Mouse (Mus musculus): ENCODE measurements around the gene Zmat5.

Gene Zmat5

DNA sequence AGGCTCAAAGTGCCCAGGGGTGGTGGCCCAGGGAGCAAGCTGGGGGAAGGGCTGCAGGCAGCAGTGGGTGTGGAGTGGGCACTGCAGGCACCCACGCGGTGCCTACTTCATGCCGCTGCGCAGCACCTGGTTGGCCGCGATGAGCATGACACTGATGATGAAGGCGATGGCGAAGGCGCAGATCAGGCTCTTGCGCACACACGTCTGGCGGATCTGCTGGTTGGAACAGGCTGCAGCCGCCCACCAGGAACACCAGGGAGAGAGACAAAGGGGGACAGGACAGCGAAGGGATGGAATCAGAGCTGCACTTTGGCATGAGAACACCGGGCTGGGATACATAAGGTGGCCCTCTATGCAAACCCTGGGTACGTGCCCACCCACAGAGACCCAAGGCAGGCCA lies 34.2 kb downstream of the Zmat5 start:
- peak; percentile 83 for DNase-seq

DNA sequence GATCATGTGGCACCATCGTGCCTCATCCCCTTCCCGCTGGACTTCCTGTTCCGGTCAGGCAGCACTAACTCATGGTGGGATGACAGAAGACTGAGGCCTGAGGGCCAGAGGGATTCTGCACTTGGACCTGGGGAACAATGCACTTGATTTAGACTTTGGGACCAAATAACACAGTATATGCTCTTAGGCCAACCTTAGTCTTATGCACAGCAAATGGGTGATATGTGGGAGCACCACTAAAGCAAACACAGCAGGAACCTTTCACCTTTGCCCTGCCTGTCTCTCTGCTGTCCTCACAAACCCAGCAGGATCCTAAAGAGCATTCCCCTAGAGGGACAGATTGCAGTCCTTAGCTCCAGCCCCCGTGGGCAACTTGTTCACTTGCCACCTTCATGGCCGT lies 36.3 kb downstream of the Zmat5 start:
- no peak for DNase-seq

DNA sequence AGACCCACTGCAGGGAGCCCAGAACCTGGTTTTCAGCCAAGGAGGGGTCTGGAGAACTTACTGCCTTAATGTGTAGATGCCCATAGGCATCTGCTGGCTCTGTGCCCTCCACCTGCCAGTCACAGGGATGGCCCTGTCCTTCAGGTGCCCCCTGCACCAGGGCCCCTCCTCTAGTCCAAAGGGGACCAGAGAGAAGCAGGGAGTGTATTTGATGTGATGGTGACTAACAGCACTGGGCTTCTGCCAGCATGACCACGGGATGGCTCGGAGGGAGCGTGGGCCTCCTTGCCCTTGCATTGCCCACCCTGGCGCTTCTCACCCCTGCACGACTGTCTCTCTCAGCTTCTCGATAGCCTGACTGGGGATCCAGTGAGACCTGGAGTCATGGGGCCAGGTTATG lies 40.2 kb downstream of the Zmat5 start:
- peak; percentile 89 for DNase-seq

DNA sequence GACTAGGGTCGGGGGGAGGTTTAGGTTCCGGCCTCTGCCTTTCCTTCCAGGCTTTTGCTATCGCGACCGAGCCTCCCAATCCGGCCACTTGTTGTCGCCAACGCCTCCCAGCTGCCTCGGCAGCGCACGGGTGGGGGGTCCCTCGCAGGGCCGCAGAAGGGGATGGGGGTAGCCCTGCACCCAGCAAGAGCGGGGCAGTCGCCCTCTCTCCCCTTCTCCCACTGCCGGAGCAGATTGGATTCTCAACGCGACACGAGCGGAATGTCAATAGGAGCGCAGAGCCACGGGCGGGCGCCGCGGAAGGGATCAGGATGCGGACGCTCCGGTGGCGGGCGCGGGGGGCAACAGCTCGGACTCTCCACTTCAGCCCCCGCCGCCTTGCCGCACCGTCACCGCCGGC lies 41.5 kb downstream of the Zmat5 start:
- no peak for DNase-seq

DNA sequence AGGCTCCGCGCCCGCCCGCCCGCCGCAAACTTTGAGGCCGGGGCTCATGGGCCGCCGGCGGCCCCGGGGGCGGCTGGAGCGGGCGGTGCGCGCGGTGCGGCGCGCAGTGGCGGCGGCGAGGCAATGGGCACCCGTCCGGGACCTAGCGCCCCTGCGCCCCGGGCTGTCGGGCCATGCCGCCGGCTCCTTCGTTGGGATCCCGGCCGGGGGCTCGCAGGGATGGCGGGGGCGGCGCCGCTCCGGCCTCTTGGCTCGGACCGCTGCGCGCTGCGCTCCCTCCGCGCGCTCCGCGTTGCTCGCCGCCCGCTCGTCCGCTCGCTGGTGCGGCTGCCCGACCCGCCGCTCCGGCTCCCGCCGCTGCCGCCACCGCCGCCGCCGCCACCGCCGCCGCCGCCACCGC lies 42.3 kb downstream of the Zmat5 start, which contains the start of gene Cabp7:
Gene Cabp7, minus strand, starts transcription at position 46 of the 400 bp plus-strand sequence.
- DNase-seq, result no peak

DNA sequence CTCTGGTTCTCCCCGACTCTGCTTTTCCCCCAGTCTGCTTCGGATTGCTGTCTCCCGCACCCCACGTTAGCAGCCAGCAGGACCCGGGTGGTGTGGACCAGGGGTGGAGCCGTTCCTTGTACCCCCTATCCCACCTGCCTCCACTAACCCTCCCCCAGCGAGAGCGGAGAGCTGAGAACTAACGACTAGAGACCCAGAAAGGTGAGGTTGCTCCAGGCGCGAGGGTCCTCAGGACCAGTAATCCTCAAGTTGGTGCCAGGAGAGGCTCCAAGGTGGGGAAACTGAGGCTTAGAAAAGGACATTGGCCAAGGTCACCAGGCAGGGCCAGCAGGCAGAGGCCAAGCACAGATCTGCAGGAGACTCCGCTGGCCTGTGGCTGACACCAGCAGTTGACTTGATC lies 42.8 kb downstream of the Zmat5 start:
- DNase-seq, result no peak

DNA sequence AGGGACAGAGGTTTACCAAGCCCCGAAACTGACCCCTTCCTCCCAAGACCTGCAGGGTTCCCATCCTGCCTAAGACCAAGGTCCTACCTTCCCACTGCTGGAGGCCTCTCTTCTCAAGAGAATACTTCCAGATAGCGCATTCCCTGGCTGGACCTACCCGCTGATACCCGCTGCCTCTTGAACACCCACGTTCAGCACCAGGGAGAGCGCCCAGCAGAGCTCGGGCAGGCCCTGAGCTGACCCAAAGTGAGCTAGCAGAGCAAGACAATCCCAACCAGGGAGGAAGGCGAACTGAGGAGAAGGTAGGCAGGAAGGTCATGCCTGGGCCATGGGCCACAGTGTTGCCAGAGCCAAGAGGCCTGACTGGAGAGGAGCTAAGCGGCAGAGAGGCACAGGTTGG lies 45.8 kb downstream of the Zmat5 start:
- DNase-seq, result no peak

DNA sequence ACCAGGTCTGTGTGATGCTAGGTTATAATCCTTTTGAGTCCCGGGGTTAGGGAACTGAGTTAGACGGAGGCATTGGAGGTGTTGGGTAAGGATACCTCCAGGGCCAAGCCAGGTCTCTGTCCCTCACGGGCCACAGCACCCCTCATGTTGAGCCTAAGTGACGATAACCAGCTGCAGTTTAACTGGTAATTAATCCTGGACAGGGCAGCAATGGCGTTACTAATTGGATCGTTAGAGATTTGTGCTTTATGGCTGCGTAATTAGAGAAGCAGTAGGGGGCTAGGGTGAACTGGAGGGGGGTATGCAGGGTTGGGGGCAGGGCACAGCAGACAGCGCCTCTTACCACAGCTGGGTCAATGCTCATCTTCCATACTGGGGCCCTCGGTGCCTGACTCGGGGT lies 48.4 kb downstream of the Zmat5 start:
- no peak for DNase-seq

DNA sequence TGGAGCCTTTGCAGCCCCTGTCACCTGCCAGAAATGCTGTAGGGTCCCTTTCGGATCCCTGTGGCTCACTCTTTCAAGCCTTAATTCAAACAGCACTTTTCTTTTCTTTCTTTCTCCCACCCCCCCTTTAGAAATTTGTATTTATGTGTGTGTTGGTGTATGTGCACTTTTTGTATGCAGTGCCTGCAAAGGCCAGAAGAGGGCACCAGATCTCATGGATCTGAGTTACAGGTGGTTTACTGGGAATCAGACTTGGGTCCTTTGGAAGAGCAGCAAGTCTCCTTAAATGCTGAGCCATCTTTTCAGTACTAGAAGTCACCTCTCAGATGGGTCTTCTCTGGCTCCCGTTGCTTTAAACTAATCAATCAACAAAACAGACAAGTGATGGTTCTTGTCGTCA lies 49.6 kb downstream of the Zmat5 start:
- DNase-seq, result no peak

DNA sequence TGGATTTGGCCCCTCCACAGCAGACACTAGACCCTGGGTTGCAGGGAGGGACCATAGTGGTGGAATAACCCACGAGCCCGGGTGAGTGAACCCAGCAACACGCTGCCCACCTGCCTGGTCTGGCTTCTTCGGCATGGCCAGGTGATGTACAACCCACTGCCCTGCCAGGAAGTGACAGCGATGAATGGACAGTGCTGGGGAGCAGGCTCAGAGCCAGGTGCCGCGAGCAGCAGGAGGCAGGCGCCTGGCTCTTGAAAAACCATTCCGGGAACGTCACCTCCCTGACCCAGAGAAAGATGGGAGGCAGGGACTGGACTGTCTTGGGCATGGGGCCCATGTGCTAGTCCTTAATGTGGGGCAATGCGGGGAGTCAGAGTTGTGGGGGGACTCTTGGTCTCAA lies 50.4 kb downstream of the Zmat5 start:
- DNase-seq, result no peak

DNA sequence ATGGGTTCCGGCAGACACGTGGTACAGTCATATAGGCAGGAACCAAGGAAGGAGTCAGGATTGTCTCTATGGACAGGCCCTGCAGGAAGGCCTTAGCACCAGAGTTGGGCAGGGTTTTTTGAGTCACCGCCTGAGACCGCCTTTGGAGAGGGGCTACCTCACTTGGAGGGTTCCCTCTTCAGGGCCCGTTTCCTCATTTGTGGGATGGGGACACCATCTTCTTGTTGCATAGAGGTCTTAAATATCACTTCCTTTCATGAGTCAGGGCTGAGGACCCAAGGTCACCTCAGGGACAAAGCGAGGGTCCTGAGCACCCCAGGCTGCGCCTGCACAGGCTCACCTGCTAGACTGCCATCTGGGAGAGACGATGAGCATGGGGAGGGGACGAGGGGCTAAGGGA lies 52.0 kb downstream of the Zmat5 start:
- DNase-seq, result no peak

DNA sequence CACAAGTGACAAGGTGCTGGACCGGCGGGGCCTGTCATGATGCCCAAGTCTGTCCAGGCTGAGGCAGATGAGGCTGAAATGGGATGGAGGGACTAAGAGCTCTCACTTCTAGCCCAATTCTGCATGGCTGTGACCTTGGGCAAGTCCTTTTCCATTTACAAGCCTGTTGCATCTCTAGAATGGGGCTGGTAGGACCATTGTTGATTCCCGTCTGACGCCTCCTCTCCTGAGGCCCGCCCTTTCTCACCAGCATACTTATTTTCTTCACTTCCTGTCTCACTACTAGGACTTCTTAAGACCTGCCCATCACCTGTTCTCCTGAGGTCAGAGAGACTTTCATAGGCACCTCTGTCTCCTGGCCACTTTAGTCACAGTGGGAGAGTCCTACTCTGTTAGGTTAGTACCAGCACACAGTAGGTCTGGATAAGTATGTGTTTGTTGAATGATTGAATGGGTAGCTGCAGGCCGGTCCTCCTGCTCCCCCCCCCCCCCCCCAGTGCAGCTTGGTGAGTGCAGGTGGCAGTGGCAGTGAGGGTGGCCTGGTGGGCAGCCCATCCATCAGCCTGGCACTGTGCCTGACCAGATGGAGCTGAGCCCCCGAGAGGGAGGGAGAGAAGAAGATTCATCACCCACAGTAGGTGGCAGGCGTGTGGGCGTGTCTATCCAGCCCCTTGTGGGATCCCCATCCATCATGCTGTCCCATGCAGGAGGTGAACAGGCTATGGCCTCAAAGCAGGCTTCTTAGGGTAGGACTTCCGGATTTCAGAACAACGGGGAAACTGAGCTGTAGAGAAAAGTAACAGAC lies 52.7 kb downstream of the Zmat5 start:
- no peak for DNase-seq

DNA sequence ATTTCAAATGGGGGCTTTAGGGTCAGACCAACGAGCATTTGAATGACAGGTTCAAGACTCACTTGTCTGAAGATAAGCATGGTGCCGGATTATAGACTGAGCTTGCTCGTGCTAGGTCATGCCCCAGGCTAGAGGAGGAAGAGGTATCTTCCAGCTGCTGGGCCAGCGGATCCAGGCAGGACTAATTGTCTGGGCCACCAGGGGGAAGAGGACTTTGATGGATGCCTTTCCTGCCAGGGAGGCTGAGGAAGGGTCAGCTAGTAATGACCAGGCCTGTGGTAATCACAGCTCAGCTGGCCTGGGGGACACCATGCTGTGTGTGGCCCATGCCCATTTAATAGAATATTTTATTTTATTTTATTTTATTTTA lies 53.3 kb downstream of the Zmat5 start:
- DNase-seq, result no peak

DNA sequence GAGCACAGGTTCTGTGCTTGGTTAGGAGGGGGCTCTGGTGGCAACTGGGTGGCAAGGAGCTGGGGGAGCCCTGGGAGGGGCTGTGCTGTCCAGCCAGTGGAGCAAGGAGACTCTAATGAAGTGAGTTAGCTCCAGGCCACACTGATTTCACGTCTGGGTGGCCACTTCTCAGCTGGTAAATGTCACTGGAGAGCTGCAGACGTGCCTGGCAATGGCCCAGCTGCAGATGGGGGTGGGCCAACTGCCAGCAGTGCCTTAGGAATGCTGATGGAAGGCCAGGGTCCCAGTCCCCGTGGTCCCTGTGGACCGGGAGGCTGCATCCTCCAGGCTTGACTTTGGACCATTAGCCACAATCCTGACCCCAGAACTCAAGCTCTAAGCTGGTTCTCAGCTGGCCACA lies 56.0 kb downstream of the Zmat5 start:
- peak; percentile 95 for DNase-seq

DNA sequence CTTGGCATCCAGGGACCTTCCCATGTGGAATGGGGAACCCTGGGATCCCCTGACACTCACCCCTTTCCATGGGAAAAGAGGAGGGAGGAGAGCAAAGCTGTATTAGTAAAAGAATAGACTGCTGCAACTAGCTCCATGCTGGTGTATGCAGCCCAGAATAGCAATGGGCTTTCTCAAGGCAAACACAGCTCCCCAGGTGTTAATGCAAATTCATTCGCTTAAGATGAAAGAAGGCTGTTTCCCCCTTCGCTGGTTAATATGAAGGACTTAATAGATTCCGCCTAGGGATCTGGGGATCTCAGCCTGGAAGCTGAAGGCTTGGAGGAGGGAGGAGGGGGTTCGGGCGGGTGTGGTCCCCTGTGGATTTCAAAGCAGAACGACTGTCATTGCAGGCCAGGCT lies 57.5 kb downstream of the Zmat5 start:
- DNase-seq, result no peak

DNA sequence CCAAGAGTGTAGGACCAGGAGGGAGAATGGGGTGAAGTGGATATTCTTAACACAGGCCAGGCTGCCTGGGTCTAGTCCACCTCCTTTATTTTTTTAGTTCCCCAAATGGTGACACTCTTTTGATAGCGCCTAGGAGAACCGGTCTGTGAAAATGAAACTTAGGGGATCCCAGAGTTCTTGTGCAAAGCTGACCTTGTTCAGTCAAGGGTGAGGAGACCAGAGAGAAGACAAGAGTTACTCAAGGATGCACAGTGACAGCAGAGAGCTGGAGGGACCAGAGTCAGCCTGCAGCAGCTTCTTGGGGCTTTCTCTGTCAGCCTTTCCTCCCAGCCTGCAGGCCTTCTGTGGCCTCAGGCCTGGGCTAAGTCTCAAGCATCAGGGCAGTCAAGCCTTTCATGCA lies 58.0 kb downstream of the Zmat5 start:
- DNase-seq, result no peak

DNA sequence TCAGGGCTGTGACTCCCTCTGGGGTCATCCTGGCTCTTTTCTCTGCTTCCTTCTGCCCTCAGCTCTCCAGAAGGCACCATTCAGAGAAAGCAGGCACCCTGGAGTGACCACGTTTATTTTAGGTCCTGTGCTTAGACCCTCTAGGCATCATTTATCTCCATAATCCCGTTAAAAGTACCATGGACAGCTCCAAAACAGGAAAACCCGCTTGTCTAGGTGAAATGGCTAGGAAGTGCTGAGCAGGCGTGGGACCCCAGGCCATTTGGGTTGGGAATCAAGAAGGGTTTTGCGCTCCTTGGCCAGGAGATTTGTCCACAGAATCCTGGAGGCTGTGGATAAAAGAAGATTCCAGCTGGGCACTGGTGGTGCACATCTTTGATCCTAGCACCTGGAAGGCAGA lies 59.2 kb downstream of the Zmat5 start:
- no peak for DNase-seq

DNA sequence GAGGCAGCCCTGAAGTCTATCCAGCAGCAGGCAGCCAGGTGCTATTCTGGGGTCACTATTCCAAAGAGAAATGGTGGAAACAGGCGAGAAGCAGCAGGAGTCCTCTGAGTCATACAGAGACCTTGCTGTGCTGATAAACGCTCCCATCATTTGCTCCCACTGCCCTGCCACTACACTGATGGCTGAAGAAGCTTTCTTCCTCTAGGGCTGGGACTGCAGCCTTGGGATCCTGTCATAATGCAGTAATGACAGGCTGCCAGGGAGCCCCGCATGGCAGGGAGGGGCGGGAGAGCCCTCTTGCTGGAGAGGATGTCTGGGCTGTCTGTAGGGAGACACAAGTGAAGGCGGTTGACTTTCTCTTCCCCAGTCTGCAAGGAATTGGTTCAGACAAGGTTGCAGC lies 60.0 kb downstream of the Zmat5 start:
- no peak for DNase-seq

DNA sequence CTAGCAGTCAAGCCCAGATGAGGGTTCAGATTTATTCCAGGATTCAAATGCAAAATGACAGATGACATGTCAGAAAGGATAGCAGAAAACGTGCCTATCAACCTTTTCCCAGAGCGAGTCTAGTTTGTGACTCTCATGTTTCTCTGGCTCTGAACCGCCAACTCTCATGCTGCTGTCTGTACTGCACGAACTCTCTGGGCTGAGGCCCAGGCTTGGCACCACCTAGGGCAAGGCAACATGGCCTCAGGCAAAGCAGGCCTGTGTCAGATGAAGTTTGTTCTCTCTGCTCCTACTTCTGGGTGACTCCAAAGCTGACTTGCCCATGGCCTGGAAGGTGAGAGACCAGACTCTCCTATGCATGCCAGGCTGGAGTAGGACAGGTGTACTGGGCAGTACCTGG lies 63.9 kb downstream of the Zmat5 start:
- no peak for DNase-seq

DNA sequence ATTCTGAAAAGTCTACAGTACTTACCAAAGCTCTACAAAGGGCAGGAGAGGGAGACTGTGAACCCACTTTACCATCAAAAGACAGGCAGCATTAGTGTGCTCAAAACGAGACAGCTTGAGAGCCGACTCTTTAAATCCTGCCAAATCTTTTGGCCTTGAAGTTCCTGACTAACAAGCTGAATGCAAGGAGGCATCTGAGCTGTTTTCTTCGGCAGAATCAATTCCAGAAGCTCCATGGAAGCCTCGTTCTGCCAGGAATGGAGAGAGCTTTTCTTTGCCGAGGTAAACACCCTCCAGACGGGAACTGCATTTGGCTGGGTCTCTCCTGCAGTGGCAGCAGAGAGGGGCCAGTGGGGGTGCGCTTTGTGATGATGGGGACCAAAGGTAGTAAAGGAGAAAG lies 64.8 kb downstream of the Zmat5 start:
- DNase-seq, result no peak

DNA sequence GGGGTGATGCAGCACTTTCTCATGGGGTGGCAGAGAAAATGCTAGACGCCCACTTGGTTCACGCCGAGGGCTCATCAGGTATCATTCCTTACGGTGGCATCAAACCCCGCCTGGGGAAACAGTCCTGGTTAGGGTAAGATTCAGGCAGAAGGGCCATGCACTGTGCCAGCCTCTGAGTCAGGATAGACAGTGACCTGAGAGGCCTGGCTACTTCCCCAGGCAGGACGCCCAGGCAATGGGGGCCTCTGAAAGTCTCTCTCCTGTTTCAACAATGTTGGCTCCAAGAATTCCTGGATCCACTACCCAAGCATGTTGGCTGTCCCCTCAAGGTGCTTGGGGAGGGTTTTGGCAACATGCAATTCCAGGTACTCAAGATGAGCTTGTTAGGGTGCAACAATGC lies 65.4 kb downstream of the Zmat5 start:
- no peak for DNase-seq

DNA sequence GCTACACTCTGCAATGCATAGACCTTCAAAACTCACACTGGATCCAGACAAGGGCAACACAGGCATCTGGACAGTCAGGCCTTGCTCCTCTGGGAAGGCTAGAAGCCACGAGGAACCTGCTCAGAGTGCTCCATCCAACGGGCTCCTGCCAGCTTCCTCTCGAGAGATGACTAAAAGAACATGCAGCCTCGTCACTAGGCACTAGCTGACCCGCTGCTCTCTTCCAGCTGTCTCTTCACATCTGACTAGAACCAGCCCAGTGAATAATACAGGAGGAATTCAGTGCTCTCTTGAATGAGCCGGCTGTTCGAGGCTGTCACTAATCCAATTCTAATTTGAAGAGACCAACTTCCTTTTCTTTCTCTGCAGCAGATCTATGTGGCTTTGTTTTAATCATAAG lies 67.3 kb downstream of the Zmat5 start:
- peak; percentile 92 for DNase-seq

DNA sequence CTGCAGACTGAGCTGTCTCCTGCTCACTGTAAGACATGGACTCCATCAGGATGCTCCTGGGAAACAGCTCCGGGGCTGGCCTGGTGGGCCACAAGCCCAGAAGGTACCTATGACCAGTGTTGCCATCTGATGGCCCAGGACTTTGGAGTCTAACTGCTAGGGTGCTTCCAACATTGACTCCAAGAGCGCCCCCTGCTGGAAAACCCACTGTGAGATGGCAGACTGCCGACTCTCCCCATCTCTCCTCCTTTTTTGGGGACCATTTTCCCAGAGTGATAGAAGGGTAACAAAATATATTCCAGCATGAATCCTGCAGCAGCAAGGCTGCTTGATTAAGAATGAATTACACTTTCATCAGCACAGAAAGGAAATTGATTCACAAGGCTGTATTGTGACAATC lies 68.4 kb downstream of the Zmat5 start:
- DNase-seq, result no peak

DNA sequence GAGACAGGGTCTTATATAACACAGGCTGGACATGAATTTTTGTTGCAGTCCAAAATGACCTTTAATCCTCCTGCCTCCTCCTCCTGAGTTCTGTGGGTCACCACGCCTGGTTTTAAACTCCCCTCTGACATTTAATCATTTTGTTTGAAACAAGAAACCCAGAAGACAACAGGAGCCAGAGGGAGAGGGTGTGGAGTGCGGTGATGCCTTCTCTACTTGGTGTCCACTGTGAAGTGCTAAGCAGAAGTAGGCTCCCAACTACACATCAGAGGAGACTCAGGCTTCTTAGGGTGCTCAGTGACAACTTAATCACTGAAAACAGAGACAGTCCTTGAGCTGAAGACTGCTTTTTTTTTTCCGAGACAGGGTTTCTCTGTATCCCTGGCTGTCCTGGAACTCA lies 76.4 kb downstream of the Zmat5 start:
- no peak for DNase-seq

DNA sequence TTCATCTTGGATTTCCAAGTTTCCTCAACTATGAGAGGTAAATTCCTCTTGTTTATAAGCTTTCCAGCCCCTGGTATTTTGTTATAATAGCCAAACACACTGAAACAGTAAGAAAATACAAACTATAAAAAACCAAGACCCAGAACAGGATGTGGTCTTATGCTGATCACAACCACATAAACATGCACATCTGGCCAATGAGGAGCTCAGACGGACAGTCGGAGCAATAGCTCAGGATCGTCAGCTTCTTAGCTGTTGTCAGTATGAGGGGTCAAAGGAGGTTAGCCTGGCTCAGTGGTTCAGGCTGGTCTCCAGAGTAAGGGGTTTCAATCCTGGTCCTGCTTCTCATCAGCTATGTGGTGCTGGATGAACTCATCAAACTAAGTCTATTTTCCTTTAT lies 78.6 kb downstream of the Zmat5 start:
- no peak for DNase-seq
